Mouse (Mus musculus): ENCODE results near the gene Tmem184b.

The Tmem184b gene

DNA sequence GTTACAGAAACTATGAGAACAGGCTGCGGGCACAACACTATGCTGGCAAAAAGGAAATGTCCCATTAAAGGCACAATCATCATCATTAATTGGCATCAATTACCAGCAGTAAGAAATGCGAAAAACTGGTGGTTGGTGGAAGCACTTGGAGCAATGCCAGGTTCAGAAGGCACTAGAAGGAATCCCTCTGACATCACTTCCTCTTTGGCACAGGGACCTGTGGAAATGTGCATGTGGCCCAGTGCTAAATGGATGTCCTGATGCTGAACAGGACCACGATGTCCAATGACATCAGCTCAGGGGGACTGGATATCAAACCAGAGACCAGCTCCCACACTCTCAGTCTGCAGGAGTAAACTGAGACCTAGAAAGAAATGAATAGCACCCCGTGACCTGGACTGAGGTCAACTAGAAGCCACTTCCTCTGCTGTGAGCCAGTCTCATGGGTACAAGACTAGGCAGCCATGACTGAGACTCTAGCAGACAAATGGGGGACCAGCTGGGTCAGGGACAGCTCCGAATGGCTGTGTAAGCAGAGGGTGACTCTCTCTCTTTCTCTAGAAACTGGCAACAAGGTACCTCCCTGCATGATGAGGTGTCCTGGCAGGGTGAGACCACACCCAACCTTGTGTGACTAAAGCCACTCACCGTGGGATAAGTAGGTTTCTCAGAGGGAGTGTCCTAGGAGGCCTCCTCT is 60.6 kb downstream of the Tmem184b start:
- no peak for DNase-seq (ENCODE audit: low read depth, low spot score)

DNA sequence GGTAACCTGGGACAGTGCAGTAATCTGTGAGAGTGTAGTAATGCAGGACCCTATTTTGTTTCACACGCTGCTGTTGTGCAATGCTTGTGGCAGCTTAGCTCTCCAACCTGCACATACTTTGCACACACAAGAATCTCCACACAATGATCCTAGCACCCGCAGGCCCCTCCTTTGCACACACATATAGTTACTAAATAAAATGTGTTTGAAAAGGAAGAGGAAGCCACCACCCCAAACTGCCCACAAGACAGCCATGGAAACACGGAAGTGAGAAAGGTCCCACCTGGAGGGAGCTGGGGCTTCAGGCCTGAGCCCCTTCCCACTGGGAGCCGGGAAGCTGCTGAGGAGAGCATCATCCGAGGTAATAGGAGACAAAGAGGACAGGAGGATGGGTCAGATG is 64.4 kb downstream of the Tmem184b start:
- DNase-seq (ENCODE audit: low read depth, low spot score), result no peak

DNA sequence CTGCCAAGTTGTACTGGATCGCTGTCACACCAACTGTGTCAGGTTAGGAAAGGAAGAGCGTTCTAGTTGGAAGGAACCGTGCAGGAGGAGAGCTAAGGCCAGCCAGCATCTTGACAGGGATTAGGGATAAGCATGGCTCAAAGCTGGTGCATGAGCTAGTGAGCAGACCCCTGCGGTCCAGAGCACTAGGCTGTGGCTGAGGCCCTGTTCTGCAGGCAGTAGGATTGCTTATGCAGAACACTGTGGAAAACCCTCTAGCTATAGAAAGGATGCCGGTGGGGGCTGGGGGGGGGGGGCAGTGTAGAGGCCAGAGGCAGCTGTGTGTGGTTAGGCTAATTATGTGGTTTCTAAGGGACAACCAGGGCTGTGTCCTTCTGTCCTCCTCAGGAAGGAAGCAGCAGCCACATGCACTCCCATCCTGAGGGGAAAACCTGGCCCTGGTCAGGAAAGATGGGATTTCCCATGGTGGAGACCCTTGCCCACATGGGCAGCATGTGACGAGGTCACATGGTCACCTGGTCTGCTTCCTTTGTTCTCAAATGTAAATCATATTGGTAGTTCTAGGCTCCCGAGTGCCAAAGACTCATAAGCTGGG is 68.2 kb downstream of the Tmem184b start:
- DNase-seq (ENCODE audit: low read depth, low spot score), result no peak

DNA sequence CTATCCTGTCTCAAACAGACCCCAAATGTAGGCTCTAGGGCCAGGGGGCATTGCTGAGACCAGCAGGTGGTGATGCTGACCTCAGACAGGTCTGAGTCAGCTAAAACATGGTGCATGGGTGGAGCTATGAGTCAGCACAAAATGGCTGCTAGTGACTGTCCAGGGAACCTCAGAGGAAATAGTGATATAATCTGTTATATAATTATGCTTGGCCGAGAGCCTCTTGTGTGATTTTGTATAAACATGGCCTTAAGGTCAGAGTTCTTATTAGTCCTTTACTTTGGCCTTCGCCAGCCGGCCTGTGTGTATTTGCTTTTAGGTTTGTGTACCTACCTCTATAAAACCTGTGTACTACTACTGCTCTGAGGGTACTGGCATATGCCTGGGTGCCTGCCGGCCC is 70.0 kb downstream of the Tmem184b start:
- DNase-seq (ENCODE audit: low read depth, low spot score), result peak; percentile 47

DNA sequence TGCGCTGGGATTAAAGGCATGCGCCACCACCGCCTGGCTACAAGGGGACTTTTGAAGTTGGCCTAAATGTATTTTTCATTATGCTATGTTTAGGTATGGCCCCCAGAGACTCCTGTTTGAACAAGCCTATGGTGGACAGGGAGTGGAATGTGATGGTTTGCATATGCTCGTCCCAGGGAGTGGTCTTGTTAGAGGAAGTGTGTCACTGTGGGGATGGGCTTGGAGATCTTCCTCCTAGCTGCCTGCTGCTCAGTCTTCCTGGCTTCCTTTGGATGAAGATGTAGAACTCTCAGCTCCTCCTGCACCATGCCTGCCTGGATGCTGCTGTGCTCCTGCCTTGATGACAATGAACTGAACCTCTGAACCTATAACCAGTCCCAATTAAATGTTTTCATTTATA is 72.8 kb downstream of the Tmem184b start:
- DNase-seq (ENCODE audit: low read depth, low spot score), result no peak

DNA sequence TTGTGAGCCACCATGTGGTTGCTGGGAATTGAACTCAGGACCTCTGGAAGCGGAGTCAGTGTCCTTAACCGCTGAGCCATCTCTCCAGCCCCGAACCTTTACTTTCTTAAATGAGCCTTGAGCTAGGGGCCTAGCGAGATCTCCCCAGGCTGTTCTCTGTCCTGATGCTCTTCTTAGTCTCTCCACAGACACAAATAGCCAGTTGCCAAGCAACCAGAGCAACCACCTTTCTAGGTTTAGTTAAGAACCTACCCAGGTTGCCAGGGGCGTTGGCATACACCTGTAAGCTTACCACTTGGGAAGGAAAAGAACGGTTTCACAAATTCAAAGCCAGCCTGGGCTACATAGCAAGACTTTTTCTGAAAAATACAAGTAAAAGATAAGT is 73.4 kb downstream of the Tmem184b start:
- DNase-seq (ENCODE audit: low read depth, low spot score), result no peak

DNA sequence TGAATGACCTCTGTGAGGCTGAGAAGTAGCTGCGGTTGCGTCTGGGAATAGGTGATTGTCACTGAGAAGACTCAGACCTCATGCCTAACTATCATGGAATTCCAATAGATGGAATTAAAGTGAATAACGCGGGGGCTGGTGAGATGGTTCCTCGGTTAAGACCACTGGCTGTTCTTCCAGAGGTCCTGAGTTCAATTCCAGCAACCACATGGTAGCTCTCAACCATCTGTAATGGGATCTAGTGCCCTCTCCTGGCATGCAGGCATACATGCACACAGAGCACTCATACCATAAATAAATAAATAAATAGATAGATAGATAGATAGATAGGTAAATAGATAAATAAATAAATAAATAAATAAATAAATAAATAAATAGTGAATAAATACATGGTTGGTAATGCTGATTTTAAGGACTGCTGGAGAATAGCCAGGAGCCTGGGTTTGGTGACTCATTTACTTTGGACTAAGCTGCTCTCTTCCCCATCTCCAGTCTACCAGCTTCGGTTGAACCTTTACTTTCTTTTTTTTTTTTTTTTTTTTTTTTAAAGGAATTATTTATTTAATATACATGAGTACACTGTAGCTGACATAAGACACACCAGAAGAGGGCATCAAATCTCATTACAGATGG is 73.9 kb downstream of the Tmem184b start:
- no peak for DNase-seq (ENCODE audit: low read depth, low spot score)

DNA sequence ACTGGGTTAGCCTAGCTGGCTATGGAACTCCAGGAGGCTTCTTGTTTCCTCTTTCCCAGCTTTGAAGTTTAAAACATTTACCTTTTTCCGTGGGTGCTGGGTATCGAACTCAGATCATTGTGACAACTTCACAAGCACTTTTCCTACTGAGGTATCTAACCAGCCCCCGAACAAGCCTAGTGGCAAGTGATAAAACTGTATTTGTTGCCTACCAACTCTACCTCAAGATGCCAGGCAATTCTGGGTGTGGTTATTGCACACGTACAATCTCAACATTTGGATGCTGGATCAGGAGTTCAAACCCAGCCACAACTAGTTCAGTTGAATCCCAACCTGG is 74.5 kb downstream of the Tmem184b start:
- DNase-seq (ENCODE audit: low read depth, low spot score), result no peak

DNA sequence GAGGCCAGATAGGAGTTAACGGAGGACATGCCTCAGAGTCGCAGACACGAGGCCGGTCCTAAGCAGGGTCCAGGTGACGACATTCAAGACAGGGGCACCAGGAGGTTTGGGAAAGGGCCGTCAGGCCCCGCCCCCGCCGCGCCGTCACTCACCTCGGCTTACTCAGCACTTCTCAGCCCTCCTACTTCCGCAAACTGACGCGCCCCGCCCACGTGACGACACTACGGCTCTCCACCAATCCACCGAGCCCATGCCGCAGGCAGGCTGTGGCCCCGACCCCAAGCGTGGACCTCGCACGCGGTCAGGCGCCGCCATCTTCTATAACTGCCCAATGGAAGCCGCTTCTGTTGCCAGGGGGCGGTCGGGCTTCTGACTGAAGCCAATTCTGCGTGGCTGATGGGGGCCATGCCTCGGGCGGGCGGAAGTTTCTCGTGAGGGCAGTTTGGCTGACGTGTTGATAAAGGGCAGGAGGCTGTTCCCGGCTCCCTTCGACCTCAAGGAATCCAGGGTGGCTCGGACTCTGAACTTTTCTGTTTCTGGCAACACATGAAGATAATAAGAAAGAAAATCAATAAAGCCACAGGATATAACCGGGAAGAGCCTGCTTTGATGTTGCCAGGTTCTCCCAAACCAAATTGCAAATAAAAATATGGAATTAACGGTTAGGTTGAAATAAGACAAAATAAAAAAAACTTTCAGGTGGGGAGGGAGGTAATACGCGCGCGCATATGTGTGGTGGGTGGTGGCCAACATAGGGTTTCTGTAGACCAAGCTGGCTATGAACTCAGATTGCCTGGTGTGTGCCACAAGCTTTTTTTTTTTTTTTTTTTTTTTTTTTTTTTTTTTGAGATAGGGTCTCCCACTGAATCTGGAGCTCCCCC is 75.1 kb downstream of the Tmem184b start, which contains the start of gene Pla2g6:
Gene Pla2g6 (minus strand): TSS at position 333 of the 881 bp plus-strand sequence.
- DNase-seq (ENCODE audit: low read depth, low spot score), result peak; percentile 98

DNA sequence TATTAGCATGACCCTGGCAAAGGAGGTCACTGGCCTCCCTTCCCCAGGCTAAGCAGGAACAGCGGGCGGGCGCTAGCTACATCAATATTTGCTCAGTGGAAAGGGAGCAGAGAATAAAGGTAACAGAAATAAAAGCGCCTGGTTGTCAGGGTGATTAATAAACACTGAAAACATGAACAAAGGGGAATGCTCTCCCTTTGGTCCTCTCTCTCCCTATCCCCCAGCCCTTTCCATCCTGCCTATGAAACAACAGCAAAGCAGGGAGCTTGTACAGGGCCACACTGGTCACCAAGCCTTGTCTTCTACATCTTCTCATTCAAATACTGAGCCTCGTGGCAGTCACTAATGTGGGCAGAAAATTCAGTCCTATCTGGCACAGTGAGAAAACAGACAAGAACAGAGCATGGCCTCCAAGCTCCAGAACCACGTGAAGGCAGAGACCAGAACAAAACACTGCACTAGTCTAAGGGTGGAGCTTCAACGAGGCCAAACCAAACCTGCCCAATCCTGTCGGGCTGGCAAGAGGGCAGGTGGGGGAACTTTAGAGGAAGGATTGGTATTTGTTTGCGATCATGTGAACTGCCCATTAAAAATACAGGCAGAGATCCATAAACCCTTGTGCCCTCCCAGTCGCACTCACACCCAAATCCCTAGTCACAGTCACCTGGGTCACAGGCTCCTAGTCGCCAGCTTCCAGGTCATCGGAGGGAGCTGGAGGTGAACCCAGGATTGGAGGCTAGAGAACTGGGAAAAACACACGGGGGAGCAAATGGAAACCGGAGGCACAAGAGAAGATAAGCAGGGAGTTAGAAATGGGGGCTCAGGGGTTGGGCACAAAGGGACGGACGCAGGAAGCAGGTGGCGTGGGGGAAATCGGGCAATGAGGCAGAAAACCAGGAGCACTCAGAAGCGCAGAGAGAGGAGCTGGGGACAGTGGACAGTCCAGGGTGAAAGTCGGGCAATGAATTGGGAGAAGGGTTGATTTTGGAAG is 76.1 kb downstream of the Tmem184b start:
- DNase-seq (ENCODE audit: low read depth, low spot score), result no peak

DNA sequence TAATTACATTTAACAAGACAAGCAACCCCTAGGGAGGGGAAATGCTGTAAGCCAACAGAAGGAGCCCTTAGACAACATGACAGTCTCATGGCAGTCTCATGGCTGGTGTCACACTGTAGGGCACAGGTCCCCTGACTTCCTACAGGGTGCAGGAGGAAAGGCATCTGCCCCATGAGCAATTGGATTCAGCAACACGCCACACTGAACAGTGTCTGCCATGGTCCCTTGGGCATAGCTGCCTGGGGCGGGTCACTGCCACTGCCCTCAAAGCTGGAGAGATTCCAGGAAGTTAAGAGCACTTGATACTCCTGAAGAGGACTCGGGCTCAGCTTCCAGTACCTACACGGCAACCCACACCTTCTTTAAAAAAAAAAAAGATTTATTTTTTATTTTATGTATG is 77.1 kb downstream of the Tmem184b start:
- DNase-seq (ENCODE audit: low read depth, low spot score), result no peak

DNA sequence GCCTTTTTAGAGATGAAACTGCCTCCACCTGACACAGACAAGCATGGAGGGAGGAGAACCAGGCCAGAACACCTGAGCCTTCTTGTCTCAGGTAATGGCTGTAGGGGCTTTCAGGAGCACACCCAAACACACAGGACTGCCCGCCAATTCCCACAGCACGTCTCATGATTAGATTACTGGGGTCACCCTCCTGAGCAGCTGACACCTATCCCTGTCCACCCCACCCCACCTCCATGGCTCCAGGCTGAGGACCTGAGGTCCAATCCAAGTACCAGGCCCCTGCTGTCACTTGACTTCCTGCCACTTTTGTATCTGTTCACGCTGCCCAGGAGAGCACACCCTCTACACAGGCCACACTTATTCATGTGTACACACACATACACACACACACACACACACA is 77.6 kb downstream of the Tmem184b start:
- no peak for DNase-seq (ENCODE audit: low read depth, low spot score)

DNA sequence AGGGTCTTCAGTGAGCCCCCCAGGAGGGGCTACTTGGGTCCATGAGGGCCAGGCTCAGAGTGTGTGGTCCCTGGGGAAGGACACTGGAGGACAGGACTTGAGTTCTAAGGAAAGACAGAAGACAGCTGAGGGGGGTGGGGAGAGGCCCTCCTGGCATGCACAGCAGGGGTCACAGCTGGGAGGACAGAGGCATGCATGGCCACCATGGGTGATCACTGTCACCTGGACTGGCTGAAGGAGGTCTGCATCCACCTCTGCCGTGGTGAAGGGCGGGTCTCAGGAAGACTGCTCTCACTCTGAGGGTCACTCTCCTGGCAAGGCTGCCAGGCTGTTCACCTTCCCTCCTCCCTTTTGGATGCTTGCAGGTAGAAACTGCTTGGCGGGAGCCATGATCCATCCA is 79.0 kb downstream of the Tmem184b start:
- no peak for DNase-seq (ENCODE audit: low read depth, low spot score)

DNA sequence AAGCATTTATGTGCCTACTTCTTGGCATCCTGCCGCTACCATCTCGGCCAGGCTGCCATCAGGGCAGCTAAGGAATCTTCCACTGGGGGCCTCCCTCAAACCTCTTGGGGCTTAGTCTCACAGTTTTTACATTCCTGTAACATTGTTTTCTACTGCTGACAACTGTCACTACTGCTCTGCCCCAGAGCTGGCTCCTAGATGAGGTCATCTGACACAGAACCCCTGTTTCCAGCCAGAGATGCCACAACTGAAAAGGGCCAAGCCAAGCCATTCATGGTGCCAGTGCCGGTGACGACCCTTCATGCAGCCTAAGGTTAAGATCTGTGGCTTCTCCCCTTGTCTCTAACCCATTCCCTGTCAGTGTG is 79.6 kb downstream of the Tmem184b start:
- no peak for DNase-seq (ENCODE audit: low read depth, low spot score)

DNA sequence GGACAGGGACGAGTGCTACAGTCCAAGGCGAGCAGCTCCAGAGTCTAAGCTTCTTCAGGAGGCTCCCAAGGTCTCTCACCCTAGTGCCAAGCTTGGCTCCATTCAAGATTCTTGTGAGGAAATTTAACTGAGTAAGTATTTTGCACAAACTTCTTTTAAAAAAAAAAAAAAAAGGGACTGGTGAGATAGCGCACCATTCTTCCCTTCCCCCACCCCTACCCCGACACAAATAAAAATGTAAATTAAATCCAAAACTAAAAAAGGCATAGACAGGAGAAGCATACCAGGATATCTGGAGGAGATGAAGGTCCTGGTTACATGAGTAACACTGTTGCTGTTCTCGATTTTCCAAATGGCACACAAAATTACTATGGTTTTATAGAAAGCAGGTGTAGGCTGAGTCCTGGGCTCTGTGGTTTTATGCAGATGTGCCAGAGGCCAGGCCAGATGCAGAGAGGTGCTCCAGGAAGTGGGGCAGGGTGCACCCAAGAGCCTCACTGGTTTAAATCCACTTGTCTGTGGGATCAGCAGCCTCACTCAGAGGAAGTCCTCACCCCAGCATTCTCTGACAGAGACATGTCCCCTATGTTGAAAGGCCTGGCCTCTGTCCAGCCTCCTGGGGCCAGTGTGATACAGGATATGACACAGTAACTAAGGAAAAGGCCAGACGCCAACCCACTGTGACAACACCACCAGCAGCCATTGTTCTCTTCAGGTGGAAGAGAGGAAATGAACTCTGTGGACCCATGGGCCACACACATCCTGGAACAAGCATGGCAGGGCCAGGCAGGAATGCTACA is 80.2 kb downstream of the Tmem184b start:
- peak; percentile 61 for DNase-seq (ENCODE audit: low read depth, low spot score)

DNA sequence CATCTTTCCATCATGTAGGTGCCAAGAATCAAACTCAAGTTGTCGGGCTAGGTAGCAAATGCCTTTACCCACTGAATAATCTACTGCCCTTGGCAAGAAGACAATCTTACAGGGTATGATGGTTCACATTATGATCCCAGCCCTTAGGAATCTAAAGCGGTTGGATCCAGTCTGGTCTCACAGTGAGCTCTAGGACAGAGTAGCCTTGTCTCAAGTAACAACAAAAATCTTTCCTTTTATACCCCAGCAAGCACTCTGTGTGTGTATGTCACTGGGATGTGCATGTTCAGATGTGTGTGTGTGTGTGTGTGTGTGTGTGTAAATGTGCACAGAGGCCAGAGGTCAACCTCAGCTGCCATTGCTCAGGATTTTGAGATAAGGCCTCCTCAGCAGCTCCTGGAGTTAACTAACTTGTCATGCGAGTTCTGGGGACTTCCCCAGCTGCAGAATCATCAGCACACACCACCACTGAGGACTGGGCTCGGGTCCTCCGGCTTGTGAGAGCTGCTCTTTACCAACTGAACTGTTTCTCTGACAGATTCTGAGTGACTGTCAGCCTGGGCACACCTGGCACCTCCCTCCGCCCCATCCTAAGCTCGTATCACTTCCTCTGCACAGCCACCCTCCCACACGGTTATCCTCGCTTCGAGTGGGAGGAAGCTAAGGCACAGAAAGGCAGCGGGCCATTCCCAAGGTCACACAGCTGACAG is 80.9 kb downstream of the Tmem184b start:
- no peak for DNase-seq (ENCODE audit: low read depth, low spot score)

DNA sequence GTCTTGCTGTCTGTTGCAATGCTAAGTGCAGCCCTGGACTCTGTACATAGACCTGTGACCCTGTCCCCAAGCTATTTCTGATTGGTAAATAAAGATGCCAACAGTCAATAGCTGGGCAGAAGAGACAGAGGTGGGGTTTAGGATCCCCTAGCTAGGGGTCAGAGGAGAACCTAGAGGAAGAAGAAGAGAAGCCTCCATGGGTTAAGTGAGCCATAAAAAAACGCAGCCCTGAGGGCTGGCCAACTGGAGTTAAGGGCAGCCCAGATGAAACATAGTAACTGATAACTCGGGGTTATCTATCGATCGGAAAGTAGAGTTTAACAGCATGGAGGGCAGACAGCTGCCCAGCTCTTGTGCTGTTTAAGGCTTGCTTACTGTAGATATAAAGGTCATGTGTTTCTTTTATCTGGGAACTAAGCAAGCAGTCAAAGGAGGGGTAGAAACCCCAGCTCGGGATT is 81.6 kb downstream of the Tmem184b start:
- DNase-seq (ENCODE audit: low read depth, low spot score), result no peak

DNA sequence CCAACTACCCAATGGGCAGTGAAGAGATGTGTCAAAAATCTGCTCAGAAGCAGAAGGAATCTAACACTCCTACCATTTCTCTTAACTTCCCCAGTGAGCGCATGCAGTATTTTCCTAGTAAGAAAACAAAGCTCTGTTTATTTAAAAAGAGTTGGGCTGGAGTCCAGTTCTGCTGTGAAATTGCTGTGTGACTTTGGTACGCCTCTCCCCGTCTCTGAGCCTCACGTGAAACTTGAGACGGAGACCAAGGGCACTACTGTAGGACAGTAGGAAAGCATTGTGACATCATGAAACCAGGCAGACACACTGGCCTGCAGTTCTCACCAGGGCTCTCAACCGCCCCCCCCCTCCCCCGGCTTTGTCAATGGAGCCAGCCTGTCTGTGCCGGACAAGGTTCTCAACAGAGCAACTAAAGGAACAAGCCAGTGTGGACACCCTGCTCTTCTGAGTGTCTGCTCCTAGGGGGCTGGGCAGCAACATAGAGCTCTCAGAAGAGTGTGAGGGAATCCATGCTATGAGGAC is 89.5 kb downstream of the Tmem184b start:
- no peak for DNase-seq (ENCODE audit: low read depth, low spot score)
